18 mouse cellular contexts compared by ENCODE assay signal in genomic region chr11:24338111-24338510, GRCm38 (mm10).
DNase-seq lines count a peak whose midpoint lies in the region; ATAC-seq lines count a peak whose summit lies in the region.
"Had no signal": no experiment of that assay in that cellular context is flagged by ENCODE, and none has a peak within 500 bp of the region (broad histone marks: within the 10 kb centered on the region; RNA-seq: fewer than 3 reads in every experiment).

No protein-coding gene starts in this region.

- H3K9me3 ChIP-seq in forebrain, embryonic 16.5 days (ENCODE audit: control insufficient read depth, low read length): no peaks in the 10 kb centered on the region
- no peaks in the 10 kb centered on the region for H3K9me3 ChIP-seq in forebrain, embryonic 15.5 days
- H3K9me3 ChIP-seq in kidney, embryonic 16.5 days (ENCODE audit: low read length): no peaks in the 10 kb centered on the region
- H3K9me3 ChIP-seq: intestine, embryonic 15.5 days; kidney, embryonic 15.5 days; liver, embryonic 12.5 days; lung, embryonic 15.5 days; midbrain, embryonic 13.5 days had no signal

- no peaks in the 10 kb centered on the region for H3K36me3 ChIP-seq in forebrain, embryonic 16.5 days (ENCODE audit: control insufficient read depth, insufficient read depth)
- no peaks in the 10 kb centered on the region for H3K36me3 ChIP-seq in forebrain, embryonic 15.5 days
- H3K36me3 ChIP-seq in kidney, embryonic 16.5 days (ENCODE audit: insufficient read depth, low read length): no peaks in the 10 kb centered on the region
- H3K36me3 ChIP-seq: intestine, embryonic 15.5 days; kidney, embryonic 15.5 days; liver, embryonic 12.5 days; lung, embryonic 15.5 days; midbrain, embryonic 13.5 days had no signal

- H3K27ac ChIP-seq in forebrain, embryonic 16.5 days (ENCODE audit: low read length): no peak overlapping the region
- no peak overlapping the region for H3K27ac ChIP-seq in forebrain, embryonic 15.5 days (replicated peaks)
- no peak overlapping the region for H3K27ac ChIP-seq in kidney, embryonic 16.5 days (ENCODE audit: low read length)
- H3K27ac ChIP-seq: intestine, embryonic 15.5 days; kidney, embryonic 15.5 days; layer of hippocampus, adult 2 months; liver, embryonic 12.5 days; lung, embryonic 15.5 days; midbrain, embryonic 13.5 days had no signal

- H3K4me1 ChIP-seq in forebrain, embryonic 16.5 days (replicated peaks; ENCODE audit: control insufficient read depth, insufficient read depth, low read length): no peaks in the 10 kb centered on the region
- peaks cover 4% of the 10 kb centered on the region; the same call in 1 of the 2 replicates for H3K4me1 ChIP-seq in forebrain, embryonic 15.5 days
- H3K4me1 ChIP-seq in kidney, embryonic 16.5 days (ENCODE audit: insufficient read depth, low read length): no peaks in the 10 kb centered on the region
- H3K4me1 ChIP-seq: intestine, embryonic 15.5 days; kidney, embryonic 15.5 days; lung, embryonic 15.5 days had no signal

- WGBS in forebrain, embryonic 16.5 days: 83% methylated on average over 1 of the region's 1 CpGs
- WGBS in forebrain, embryonic 15.5 days: 87% methylated on average over 1 of the region's 1 CpGs
- WGBS in kidney, embryonic 16.5 days: 83% methylated on average over 1 of the region's 1 CpGs

- no peak overlapping the region for H3K4me3 ChIP-seq in forebrain, embryonic 16.5 days (replicated peaks; ENCODE audit: low read length)
- no peak overlapping the region for H3K4me3 ChIP-seq in forebrain, embryonic 15.5 days
- H3K4me3 ChIP-seq in kidney, embryonic 16.5 days (ENCODE audit: low read length): no peak overlapping the region
- H3K4me3 ChIP-seq: erythroblast, embryonic 14.5 days; intestine, embryonic 15.5 days; kidney, embryonic 15.5 days; layer of hippocampus, adult 2 months; liver, embryonic 12.5 days; lung, embryonic 15.5 days; midbrain, embryonic 13.5 days; myocyte had no signal

- DNase-seq in kidney, postnatal 10 days: peak; percentile 9
- DNase-seq in adrenal gland, adult 2 months: peak; percentile 42
- DNase-seq in adrenal gland, postnatal 25 days: peak; percentile 44
- DNase-seq in spleen, adult 12 weeks (ENCODE audit: low spot score): no peak
- DNase-seq: heart, postnatal 36 days; right cerebral cortex, postnatal 14 days had no signal

- no peaks in the 10 kb centered on the region for H3K27me3 ChIP-seq in forebrain, embryonic 16.5 days (replicated peaks; ENCODE audit: control insufficient read depth, insufficient read depth, low read length)
- no peaks in the 10 kb centered on the region for H3K27me3 ChIP-seq in forebrain, embryonic 15.5 days
- no peaks in the 10 kb centered on the region for H3K27me3 ChIP-seq in kidney, embryonic 16.5 days (ENCODE audit: insufficient read depth, low read length)
- H3K27me3 ChIP-seq: intestine, embryonic 15.5 days; kidney, embryonic 15.5 days; liver, embryonic 12.5 days; lung, embryonic 15.5 days; midbrain, embryonic 13.5 days; Patski had no signal

- ATAC-seq in forebrain, embryonic 16.5 days: 0 out of 2 replicates have a peak, but pooled peaks have one; percentile 26
- no peak for ATAC-seq in forebrain, embryonic 15.5 days (replicated peaks)
- no peak for ATAC-seq in kidney, embryonic 16.5 days (ENCODE audit: low FRiP score, low TSS enrichment)
- ATAC-seq: intestine, embryonic 15.5 days; liver, embryonic 12.5 days; midbrain, embryonic 13.5 days; Patski had no signal

- no peak overlapping the region for H3K4me2 ChIP-seq in forebrain, embryonic 16.5 days (ENCODE audit: low read length)
- H3K4me2 ChIP-seq in forebrain, embryonic 15.5 days (replicated peaks): no peak overlapping the region
- H3K4me2 ChIP-seq in kidney, embryonic 16.5 days (replicated peaks; ENCODE audit: low read depth, low read length): no peak overlapping the region
- H3K4me2 ChIP-seq: intestine, embryonic 15.5 days; kidney, embryonic 15.5 days; liver, embryonic 12.5 days; lung, embryonic 15.5 days; midbrain, embryonic 13.5 days had no signal

- no peak overlapping the region for H3K9ac ChIP-seq in forebrain, embryonic 16.5 days (replicated peaks; ENCODE audit: low read depth, low read length)
- no peak overlapping the region for H3K9ac ChIP-seq in forebrain, embryonic 15.5 days (replicated peaks)
- no peak overlapping the region for H3K9ac ChIP-seq in kidney, embryonic 16.5 days (replicated peaks; ENCODE audit: low read length)
- H3K9ac ChIP-seq: intestine, embryonic 15.5 days; kidney, embryonic 15.5 days; liver, embryonic 12.5 days; lung, embryonic 15.5 days; midbrain, embryonic 13.5 days had no signal
